Mouse (Mus musculus): ENCODE data around the gene Fars2.

The Fars2 gene

GRCm38 (mm10) chr13:36117143-36118014 lies at the start of gene Fars2, which contains the start of gene Lyrm4:
Gene Fars2 (plus strand): TSS chr13:36117412.
Gene Lyrm4 (minus strand): TSS chr13:36117526.
- DNase-seq (ENCODE audit: low spot score) = peak; percentile 99

DNA sequence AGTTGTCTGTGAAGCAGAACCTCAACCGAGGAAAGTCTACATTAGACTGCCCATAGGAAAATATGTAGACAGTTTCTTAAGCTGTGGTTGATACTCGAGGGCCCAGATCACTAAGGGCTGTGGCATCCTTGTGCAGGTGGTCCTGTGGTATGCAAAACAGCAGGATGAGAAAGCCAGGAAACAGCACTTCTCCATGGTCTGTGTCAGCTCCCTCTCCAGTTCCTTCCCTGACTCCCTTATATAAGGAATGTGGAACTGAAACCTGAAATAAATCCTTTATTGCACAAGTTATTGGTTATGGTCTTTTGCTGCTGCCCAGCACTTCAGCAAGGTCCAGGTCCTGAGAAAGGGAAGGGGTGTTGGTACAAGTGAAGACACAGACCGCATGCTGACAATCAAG lies 42.7 kb upstream of the Fars2 start:
- DNase-seq (ENCODE audit: low spot score) = no peak

GRCm38 (mm10) chr13:36081591-36081990 lies 35.6 kb upstream of the Fars2 start:
- no peak for DNase-seq (ENCODE audit: low spot score)

- no peak for DNase-seq (ENCODE audit: low spot score)
Observed at GRCm38 (mm10) chr13:36084701-36085100, 32.5 kb upstream of the Fars2 start.

DNA sequence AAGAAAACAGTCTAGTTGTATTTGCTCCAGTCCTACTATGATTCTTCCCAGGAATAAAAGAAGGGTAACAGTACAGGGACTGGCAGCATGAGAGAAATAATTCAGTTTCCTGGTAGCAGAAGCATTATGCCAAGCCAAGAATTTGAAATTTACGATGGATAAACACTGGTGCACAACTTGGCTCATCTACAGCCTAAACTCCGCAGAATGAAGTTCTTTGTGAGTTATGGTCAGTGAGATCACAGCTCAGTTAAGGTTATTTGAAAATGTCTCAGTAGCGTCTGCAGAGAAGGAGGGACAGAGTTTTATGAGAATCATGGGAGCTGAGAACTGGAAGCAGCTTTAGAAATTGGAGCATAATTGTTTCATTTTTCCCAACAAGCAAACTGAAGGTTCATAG lies 31.2 kb upstream of the Fars2 start:
- DNase-seq (ENCODE audit: low spot score) = no peak

DNA sequence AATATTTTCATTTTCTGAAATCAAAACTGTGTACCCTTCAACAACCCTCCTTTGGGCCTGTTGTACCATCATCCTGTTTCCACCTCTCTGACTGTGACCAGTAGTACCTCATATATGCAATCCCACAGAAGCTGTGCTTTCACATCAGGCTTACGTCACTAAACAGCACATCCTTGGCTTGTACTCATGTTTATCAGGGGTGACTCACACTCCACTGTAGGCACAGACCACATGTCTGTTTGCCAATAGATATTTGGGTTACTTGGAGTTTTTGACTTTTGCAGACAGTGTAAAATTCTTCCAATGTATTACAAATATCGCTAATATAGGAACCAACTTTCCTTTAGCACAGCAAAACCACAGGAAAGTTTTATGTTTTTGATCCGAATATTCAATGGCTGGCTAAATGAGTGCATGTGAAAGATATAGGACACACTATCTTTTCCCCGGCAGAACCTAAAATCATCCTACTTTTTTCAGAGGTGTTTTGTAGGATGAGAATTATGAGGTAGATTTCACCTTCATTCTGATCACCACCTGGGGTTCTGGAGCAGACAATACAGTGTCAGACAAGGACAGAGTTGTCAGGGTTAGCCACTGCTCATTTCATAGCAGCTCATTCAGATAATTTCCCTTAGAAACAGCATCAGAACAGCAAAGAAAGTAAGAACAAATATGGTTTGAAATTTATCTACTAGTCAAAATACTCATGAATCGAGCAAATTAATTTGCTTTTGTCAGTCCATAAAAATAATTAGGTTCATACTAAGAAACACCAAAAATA lies 30.4 kb upstream of the Fars2 start:
- no peak for DNase-seq (ENCODE audit: low spot score)

GRCm38 (mm10) chr13:36087427-36087826 lies 29.8 kb upstream of the Fars2 start:
- DNase-seq (ENCODE audit: low spot score) = no peak

- DNase-seq (ENCODE audit: low spot score) = no peak
Observed at GRCm38 (mm10) chr13:36088168-36088567, 29.0 kb upstream of the Fars2 start.

DNA sequence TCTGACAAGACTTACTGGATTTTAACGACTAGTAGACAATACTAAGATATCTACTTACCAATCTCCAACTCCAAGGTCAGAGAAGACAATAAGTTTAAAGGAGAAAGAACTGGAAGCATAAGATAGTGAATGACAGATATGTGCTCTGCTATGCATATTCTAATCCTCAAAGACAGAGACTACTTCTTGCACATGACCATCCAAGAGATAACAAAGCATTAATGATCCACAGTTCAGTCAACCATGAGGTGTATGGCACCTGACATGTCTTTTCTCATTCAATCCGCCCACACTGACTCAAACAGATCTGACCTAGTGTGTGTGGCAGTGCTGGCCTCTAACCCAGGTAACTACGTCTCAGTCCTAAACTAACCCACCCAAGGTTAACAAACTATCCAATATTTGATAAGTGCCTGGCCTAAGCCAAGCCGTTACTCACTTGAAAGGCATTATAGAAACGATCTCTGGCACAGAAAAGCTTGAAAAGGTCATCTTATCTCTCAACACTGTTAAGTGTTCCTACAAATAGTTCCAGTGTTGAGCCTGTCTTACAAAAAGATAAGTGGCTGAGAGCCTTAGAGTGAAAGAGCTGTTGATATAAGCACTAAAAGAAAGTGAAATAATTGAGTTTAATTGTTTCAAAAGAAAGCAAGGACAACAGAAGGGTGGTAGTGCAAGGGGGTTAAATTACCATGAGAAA lies 20.4 kb upstream of the Fars2 start:
- DNase-seq (ENCODE audit: low spot score) = no peak

DNA sequence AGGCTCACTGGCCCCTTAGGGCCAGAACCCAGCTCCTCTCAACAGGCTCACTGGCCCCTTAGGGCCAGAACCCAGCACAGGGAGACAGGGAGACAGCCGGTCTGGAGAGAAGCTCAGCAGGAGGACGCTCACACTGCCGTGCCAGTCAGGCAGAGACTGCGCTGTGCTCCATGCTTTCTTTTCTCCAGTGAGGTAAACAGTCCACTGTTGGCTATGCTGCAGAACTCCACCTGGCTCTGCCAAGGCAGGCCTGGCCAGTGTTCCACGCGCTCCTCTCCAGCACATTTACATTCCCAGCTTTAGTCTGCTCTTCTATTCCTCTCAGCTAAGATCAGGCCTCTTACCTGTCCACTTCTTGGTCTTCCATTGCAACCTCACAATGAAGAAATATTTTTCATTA lies 11.6 kb upstream of the Fars2 start:
- DNase-seq (ENCODE audit: low spot score) = no peak

DNA sequence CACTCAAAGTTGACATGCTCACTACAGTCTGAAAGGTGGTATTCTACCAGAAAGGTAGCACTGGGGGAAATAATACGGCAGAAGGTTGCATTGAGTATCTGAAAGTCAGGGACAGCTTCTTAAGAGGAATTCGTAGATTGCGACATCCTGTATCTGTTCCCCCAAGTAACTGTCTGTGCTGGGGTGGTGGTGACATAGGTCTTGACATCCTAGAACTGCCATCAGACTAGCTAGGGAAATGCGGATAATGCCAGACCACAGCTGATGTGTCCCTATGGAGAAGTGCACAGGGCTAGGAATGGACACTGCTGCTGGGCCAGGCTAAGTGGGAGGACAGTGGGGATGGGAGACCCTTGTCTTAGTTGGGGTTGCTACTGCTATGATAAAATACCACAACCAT lies 8.7 kb upstream of the Fars2 start:
- no peak for DNase-seq (ENCODE audit: low spot score)

DNA sequence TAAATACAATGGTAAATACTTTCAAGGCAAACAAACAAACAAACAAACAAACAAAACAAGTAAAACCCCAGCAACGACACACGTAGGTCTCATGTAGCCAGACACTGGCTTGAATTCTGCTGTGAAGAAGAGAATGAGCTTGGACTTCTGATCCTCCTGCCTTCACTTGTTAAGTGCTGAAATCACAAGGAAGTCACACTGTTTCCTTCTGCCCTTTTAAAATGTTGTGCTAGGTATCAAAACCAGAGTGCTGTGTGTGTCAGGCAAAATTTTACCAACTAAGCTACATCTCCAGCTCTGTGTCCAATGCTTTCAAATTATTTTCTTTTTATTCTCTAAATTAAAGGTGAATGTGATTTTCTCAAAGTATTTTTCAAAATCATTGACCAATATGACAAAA lies 5.9 kb upstream of the Fars2 start:
- DNase-seq (ENCODE audit: low spot score) = no peak

DNA sequence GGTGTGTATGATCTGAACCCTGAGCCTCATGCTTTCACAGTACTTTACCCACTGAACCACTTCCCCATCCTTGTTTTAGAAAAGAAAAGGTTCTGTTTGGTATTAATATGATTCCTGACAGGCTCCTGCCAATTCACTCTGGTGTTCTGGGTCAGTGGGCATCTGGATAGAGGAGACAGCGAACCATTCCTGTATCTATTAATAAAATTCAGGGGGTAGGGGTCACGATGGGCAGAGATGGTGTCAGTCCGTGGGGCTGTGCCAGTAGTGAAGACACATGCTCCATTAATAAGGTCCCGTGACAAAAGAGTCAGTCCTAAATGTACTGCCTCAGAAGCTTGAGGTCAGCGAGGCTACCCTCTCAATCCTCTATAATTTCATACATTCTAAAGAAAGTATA lies 4.0 kb upstream of the Fars2 start:
- DNase-seq (ENCODE audit: low spot score) = no peak

- peak; percentile 10 for DNase-seq (ENCODE audit: low spot score)
Observed at GRCm38 (mm10) chr13:36116520-36117142, 581 bp upstream of the Fars2 start.

GRCm38 (mm10) chr13:36119684-36120083 lies 2.5 kb downstream of the Fars2 start:
- DNase-seq (ENCODE audit: low spot score) = no peak

GRCm38 (mm10) chr13:36120606-36121005 lies 3.4 kb downstream of the Fars2 start:
- no peak for DNase-seq (ENCODE audit: low spot score)

- DNase-seq (ENCODE audit: low spot score) = no peak
Observed at GRCm38 (mm10) chr13:36129360-36130054, 12.3 kb downstream of the Fars2 start.

- no peak for DNase-seq (ENCODE audit: low spot score)
Observed at GRCm38 (mm10) chr13:36131401-36131800, 14.2 kb downstream of the Fars2 start.

DNA sequence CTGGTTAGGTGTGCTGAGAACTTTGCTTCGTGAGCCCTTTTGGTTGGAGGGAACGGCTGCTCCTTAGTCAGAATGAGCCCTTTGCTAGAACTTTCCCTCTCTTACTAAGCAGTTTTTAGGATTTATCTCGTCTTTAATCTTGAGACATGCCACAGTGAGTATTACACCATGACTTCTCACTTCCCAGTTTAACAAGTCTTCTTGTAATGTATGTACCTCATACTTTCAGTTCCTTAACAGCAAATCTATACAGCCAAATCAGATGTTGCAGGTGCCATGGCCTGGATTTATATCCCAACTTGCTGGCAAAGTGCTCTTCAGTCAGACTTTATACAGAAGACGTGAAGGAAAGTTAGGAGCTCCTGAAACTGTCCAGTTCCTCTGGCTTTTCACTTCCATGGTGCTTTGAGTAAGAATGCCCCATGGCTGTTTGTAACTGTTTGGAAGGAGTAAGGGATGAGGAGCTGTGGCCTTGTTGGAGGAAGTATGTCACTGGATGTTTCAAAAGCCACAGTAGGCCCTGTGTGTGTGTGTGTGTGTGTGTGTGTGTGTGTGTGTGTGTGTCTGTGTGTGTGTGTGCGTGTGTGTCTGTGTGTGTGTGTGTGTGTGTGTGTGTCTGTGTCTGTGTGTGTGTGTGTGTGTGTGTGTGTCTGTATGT lies 14.9 kb downstream of the Fars2 start:
- DNase-seq (ENCODE audit: low spot score) = no peak

GRCm38 (mm10) chr13:36139703-36140102 lies 22.5 kb downstream of the Fars2 start:
- DNase-seq (ENCODE audit: low spot score) = no peak

All from ovary, postnatal 10 days (tissue).